Mouse (Mus musculus) olfactory bulb, adult 2 months (tissue): Measurements from ENCODE around the gene Arhgap5.

Source experiments
- CTCF ChIP-seq: fragments of 200-500 bp; IDR thresholded peaks from 2 replicates; pipeline ENCODE4 v1.5.1; 2012; ENCODE audit warnings: low read depth, mild to moderate bottlenecking, low read length, moderate library complexity; ENCODE audit not compliant: insufficient read depth
- POLR2A ChIP-seq: fragments of 200-500 bp; IDR thresholded peaks from 2 replicates; pipeline ENCODE4 v1.6.1; 2012; ENCODE audit warnings: mild to moderate bottlenecking, low read depth, low read length, moderate library complexity; ENCODE audit not compliant: insufficient read depth

GRCm38 (mm10) chr12:52464593-52464992 is 39.2 kb upstream of the Arhgap5 start:
- TF ChIP-seq CTCF (no peak), POLR2A (no peak)
